Mouse (Mus musculus): ENCODE measurements at regions not wholly inside any gene's neighbourhood (a gene's known extent, or its start where the extent isn't known, plus 50 kb on each side); places are given as distances from the start of the nearest gene placed in this dataset.

DNA sequence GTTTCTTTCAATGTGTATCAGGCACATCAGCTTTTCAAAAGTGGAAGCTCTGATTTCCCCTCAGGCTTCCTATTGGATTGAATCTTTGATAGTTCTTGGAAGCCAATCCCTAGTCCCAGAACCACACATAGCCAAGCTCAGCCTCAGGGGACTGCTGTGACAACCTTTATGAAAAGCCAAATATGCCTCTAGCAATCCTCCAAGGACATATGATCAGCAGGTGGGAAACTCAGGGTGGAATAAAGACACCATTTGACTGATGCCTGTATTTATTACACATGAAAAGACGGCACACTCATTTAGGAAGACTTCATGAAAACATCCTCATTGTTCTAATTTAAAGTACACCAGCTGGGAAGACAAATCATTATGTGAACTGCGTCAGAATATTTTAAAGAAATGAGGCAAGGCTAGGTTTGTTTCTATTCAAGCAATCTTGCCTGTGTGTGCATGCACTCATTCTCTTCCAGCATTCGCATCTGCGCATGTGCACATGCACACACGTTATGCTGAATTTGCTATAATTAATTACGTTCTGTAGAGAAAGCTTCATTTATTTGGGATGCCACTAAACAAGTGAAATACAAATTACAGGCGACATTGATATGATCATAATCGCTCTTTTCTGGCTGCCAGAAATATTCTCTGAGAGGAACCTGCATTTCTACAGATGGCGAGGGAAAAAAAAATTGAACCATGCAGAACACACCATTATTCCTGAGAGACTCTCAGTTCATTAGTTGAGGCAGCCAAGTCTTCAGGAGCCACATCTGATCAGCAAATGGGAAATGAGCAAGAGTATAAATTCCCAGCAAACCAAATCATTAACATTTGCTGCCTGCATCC is 556.6 kb upstream of the Sema6d start:
- TF ChIP-seq CTCF (IDR thresholded peaks at IDR 0.05; ENCODE audit: control insufficient read depth, insufficient read depth, insufficient replicate concordance, low read depth, low read length) (no peak), POLR2A (IDR thresholded peaks at IDR 0.05; ENCODE audit: control insufficient read depth, low read depth, low read length) (no peak)
